Mouse (Mus musculus) kidney, postnatal 0 days (tissue): ENCODE data around the gene Krt76. TPM values are rescaled to one million over a fixed set of nuclear protein-coding genes. Genes with fewer than 3 reads are reported as not detected.

Experiments used
- ATAC-seq: fragments of 200-750 bp; cut with Nextera tagmentation; replicated peaks from 2 replicates; pipeline ENCODE4 v1.8.0; 2017; ENCODE audit warnings: low read depth, moderate number of reproducible peaks, moderate TSS enrichment, moderate library complexity; ENCODE audit not compliant: low FRiP score
- DNase-seq: peaks from one replicate; pipeline ENCODE4 v3.0.0-alpha.2; 2016; ENCODE audit warnings: low spot score
- H3K27ac ChIP-seq: fragments of 300-500 bp; sonication (generic); 2 replicates; pipeline ENCODE4 v1.5.1; 2014; ENCODE audit warnings: mild to moderate bottlenecking
- H3K27me3 ChIP-seq: fragments of 300-500 bp; sonication (generic); 2 replicates; pipeline ENCODE4 v1.6.1; 2014; ENCODE audit warnings: low read length, mixed read lengths; ENCODE audit not compliant: insufficient read depth
- H3K36me3 ChIP-seq: fragments of 300-500 bp; sonication (generic); 2 replicates; pipeline ENCODE4 v1.6.1; 2014; ENCODE audit warnings: low read length, mixed read lengths; ENCODE audit not compliant: insufficient read depth
- H3K4me1 ChIP-seq: fragments of 300-500 bp; sonication (generic); replicated peaks from 2 replicates; pipeline ENCODE4 v1.6.1; 2014; ENCODE audit warnings: antibody characterized with exemption, low read length, mixed read lengths; ENCODE audit not compliant: insufficient read depth
- H3K4me2 ChIP-seq: fragments of 300-500 bp; sonication (generic); 2 replicates; pipeline ENCODE4 v1.6.1; 2014; ENCODE audit warnings: mild to moderate bottlenecking, low read length, moderate library complexity, mixed read lengths
- H3K4me3 ChIP-seq: fragments of 300-500 bp; sonication (generic); replicated peaks from 2 replicates; pipeline ENCODE4 v1.5.1; 2014; ENCODE audit warnings: low read depth, low read length
- H3K9ac ChIP-seq: fragments of 300-500 bp; sonication (generic); 2 replicates; pipeline ENCODE4 v1.6.1; 2014; ENCODE audit warnings: low read depth, low read length
- H3K9me3 ChIP-seq: fragments of 300-500 bp; sonication (generic); replicated peaks from 2 replicates; pipeline ENCODE4 v1.6.1; 2016; ENCODE audit warnings: low read length, inconsistent platforms, mixed read lengths
- CTCF ChIP-seq: IDR thresholded peaks from 2 replicates; pipeline ENCODE4 v1.5.1; 2016; ENCODE audit warnings: antibody characterized with exemption, low read depth, mild to moderate bottlenecking, moderate library complexity
- WGBS: fragments of 180-500 bp; shearing (Covaris S2); extraction: QIAGEN DNeasy Blood & Tissue Kit; methylation state at CpG from one replicate; pipeline ENCODE4 v1.1.7; 2014; 5-methylcytosine and 5-hydroxymethylcytosine counted together
- polyA plus RNA-seq: library from polyadenylated mRNA; unstranded; fragments of >200 nt; fragmentation: Nextera tagmentation; extraction: Ambion mirVana; gene quantifications from 2 replicates; pipeline ENCODE4 v1.2.1, GENCODE M21; 2015

Gene Krt76
- polyA plus RNA-seq, 1 experiment from 2014 or later, result not detected

GRCm38 (mm10) chr15:101904849-101905248, 12.1 kb upstream of the Krt76 start:
- Histone ChIP-seq H3K36me3 (no peaks in the 10 kb centered on the region), H3K4me3 (no peak overlapping the region), H3K9ac (no peak overlapping the region), H3K4me2 (no peak overlapping the region), H3K27me3 (no peaks in the 10 kb centered on the region), H3K27ac (no peak overlapping the region), H3K9me3 (no peaks in the 10 kb centered on the region), H3K4me1 (no peaks in the 10 kb centered on the region)
- ATAC-seq (no peak), DNase-seq (no peak)
- 74% methylated on average over 5 of the region's 5 CpGs for WGBS
- TF ChIP-seq CTCF, result no peak

DNA sequence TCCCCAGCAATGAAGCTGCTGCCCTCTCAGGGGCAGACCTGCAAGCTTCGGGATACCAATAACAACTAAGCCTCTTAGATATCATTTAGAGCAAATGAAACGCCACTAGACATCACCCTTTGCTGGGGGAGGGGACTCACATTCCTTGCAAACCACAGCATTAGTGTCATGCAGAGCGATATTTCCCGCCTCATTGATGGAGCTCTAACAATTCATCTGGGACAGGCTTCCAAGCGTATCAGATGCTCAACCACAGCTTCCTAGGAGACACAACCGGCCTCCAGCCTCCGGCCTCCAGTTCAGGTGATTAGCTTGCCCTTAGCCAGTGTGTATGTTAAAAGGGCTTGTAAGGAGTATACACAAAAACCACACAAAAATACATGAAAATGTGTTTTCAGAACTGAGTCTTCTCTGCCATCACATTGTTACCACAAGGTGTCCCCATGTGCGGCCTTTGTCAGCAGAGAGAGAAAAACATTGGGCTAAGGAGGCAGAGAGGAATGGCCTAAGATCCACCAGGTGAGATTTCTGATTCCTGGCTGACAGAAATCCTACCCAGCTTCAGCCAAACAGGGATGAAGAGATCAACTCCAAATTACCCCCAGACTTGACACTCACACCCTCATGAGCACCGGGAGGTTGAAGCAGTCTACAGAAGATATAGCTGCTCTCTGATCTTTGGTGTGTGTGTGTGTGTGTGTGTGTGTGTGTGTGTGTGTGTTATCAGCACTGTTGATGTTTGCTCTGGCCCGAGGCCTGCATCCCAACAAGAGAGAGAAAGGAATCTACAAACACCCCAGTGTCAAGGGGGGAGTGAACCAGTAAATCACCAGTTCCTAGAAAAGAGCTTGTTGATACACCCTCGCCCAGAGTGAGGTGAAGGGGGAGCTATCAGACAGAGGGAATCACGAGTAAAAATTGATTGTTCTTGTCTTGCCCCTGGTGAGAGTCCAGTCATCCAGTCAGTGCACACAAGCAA, 9.7 kb upstream of the Krt76 start:
- WGBS, result 40% methylated on average over 12 of the region's 12 CpGs
- no peak overlapping the region for H3K4me2 ChIP-seq
- ATAC-seq, result no peak
- no peaks in the 10 kb centered on the region for H3K9me3 ChIP-seq
- H3K4me1 ChIP-seq, result no peaks in the 10 kb centered on the region
- H3K9ac ChIP-seq, result no peak overlapping the region
- no peak overlapping the region for H3K4me3 ChIP-seq
- TF ChIP-seq CTCF, result peak; percentile 62; the same call in 1 of the 2 replicates
- DNase-seq, result peak; percentile 47
- no peaks in the 10 kb centered on the region for H3K36me3 ChIP-seq
- no peaks in the 10 kb centered on the region for H3K27me3 ChIP-seq
- H3K27ac ChIP-seq, result no peak overlapping the region

GRCm38 (mm10) chr15:101895216-101895615, 2.5 kb upstream of the Krt76 start:
- Histone ChIP-seq H3K4me2 (no peak overlapping the region), H3K27me3 (no peaks in the 10 kb centered on the region), H3K27ac (no peak overlapping the region), H3K4me3 (no peak overlapping the region), H3K9ac (no peak overlapping the region), H3K4me1 (no peaks in the 10 kb centered on the region), H3K9me3 (no peaks in the 10 kb centered on the region), H3K36me3 (no peaks in the 10 kb centered on the region)
- WGBS, result 91% methylated on average over 4 of the region's 4 CpGs
- ATAC-seq (no peak), DNase-seq (no peak)
- no peak for TF ChIP-seq CTCF

DNA sequence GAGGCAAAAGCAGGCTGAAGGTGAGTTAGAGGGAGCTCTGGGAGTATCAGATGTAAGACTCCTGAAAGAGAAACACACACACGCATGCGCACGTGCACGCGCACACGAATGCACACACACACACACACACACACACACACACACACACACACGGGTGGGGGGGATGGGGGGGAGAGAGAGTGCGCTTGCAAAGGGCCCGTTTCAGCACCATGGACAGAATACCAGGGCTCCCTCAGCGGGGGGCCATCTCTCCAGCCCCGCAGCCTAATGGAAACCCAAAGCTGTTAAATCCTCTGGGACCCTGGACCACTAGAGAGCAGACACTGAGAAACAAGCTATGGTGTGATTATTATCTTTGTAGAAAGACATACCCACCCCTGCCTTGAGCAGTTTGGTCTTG, 12.9 kb downstream of the Krt76 start:
- no peaks in the 10 kb centered on the region for H3K27me3 ChIP-seq
- WGBS, result 24% methylated on average over 11 of the region's 11 CpGs
- no peaks in the 10 kb centered on the region for H3K9me3 ChIP-seq
- no peak overlapping the region for H3K27ac ChIP-seq
- H3K9ac ChIP-seq, result no peak overlapping the region
- H3K36me3 ChIP-seq, result no peaks in the 10 kb centered on the region
- H3K4me3 ChIP-seq, result no peak overlapping the region
- no peak for TF ChIP-seq CTCF
- no peak for ATAC-seq
- H3K4me2 ChIP-seq, result no peak overlapping the region
- no peak for DNase-seq
- H3K4me1 ChIP-seq, result no peaks in the 10 kb centered on the region

GRCm38 (mm10) chr15:101878041-101878440, 14.7 kb downstream of the Krt76 start:
- WGBS, result 59% methylated on average over 2 of the region's 2 CpGs
- TF ChIP-seq CTCF, result no peak
- no peak for DNase-seq

GRCm38 (mm10) chr15:101874383-101874782, 18.3 kb downstream of the Krt76 start:
- no peaks in the 10 kb centered on the region for H3K27me3 ChIP-seq
- TF ChIP-seq CTCF, result no peak
- H3K27ac ChIP-seq, result no peak overlapping the region
- H3K9ac ChIP-seq, result no peak overlapping the region
- H3K36me3 ChIP-seq, result no peaks in the 10 kb centered on the region
- no peak overlapping the region for H3K4me3 ChIP-seq
- H3K9me3 ChIP-seq, result no peaks in the 10 kb centered on the region
- WGBS, result 84% methylated on average over 1 of the region's 1 CpGs
- H3K4me2 ChIP-seq, result no peak overlapping the region
- ATAC-seq (no peak), DNase-seq (no peak)
- H3K4me1 ChIP-seq, result no peaks in the 10 kb centered on the region

More at GRCm38 (mm10) chr15:101878041-101878440, 14.7 kb downstream of the Krt76 start:
- H3K9me3 ChIP-seq, result no peaks in the 10 kb centered on the region
- no peak overlapping the region for H3K9ac ChIP-seq
- H3K36me3 ChIP-seq, result no peaks in the 10 kb centered on the region
- H3K4me1 ChIP-seq, result no peaks in the 10 kb centered on the region
- no peak overlapping the region for H3K4me2 ChIP-seq
- H3K27me3 ChIP-seq, result no peaks in the 10 kb centered on the region
- no peak overlapping the region for H3K4me3 ChIP-seq
- ATAC-seq, result no peak
- H3K27ac ChIP-seq, result no peak overlapping the region
